In genomic region chr9:13856777-13857176, GRCm38 (mm10) we compare ENCODE assay signal across 19 mouse cellular contexts.
"Had no signal": no experiment of that assay in that cellular context is flagged by ENCODE, and none has a peak within 500 bp of the region (broad histone marks: within the 10 kb centered on the region; RNA-seq: fewer than 3 reads in every experiment).

No protein-coding gene starts in this region.

- DNase-seq: forebrain, postnatal 0 days; gastrocnemius, postnatal 14 days; gastrocnemius, postnatal 36 days; heart, adult 18-20 months; heart, postnatal 10 days; layer of hippocampus, adult 9-11 months; layer of hippocampus, postnatal 36 days; left cerebral cortex, postnatal 4 days had no signal

- H3K27ac ChIP-seq: forebrain, embryonic 15.5 days; heart, embryonic 10.5 days; hindbrain, embryonic 13.5 days; hindbrain, embryonic 15.5 days; hindbrain, postnatal 0 days; limb, embryonic 13.5 days; limb, embryonic 15.5 days; liver, embryonic 12.5 days; liver, embryonic 14.5 days had no signal

- H3K9me3 ChIP-seq: forebrain, embryonic 15.5 days; heart, embryonic 10.5 days; heart, embryonic 12.5 days; hindbrain, embryonic 13.5 days; hindbrain, embryonic 15.5 days; limb, embryonic 13.5 days; limb, embryonic 15.5 days; liver, embryonic 12.5 days had no signal

- H3K9ac ChIP-seq: forebrain, embryonic 15.5 days; forebrain, postnatal 0 days; heart, embryonic 12.5 days; hindbrain, embryonic 13.5 days; hindbrain, embryonic 15.5 days; limb, embryonic 13.5 days; limb, embryonic 15.5 days; liver, embryonic 12.5 days; liver, embryonic 14.5 days had no signal

- H3K4me1 ChIP-seq: forebrain, embryonic 15.5 days; hindbrain, embryonic 13.5 days; hindbrain, embryonic 15.5 days; limb, embryonic 13.5 days; limb, embryonic 15.5 days; liver, embryonic 12.5 days had no signal

- H3K4me2 ChIP-seq: forebrain, embryonic 15.5 days; heart, embryonic 12.5 days; hindbrain, embryonic 13.5 days; hindbrain, embryonic 15.5 days; limb, embryonic 13.5 days; limb, embryonic 15.5 days; liver, embryonic 12.5 days had no signal

- H3K27me3 ChIP-seq: forebrain, embryonic 15.5 days; heart, embryonic 12.5 days; hindbrain, embryonic 13.5 days; hindbrain, embryonic 15.5 days; limb, embryonic 13.5 days; limb, embryonic 15.5 days; liver, embryonic 12.5 days had no signal

- ATAC-seq: forebrain, embryonic 15.5 days; forebrain, postnatal 0 days; hindbrain, postnatal 0 days; intestine, embryonic 16.5 days; liver, embryonic 12.5 days had no signal

- H3K4me3 ChIP-seq: forebrain, embryonic 15.5 days; heart, embryonic 10.5 days; heart, embryonic 12.5 days; hindbrain, embryonic 13.5 days; hindbrain, embryonic 15.5 days; limb, embryonic 13.5 days; limb, embryonic 15.5 days; liver, embryonic 12.5 days had no signal

- H3K36me3 ChIP-seq: forebrain, embryonic 15.5 days; heart, embryonic 10.5 days; heart, embryonic 12.5 days; hindbrain, embryonic 13.5 days; hindbrain, embryonic 15.5 days; limb, embryonic 13.5 days; limb, embryonic 15.5 days; liver, embryonic 12.5 days had no signal
